Mouse (Mus musculus): ENCODE data around the gene Mydgf. TPM values are rescaled to one million over a fixed set of nuclear protein-coding genes. Genes with fewer than 3 reads are reported as not detected.

Mydgf gene
- polyA plus RNA-seq, 1 experiment: 49.9 TPM

DNA sequence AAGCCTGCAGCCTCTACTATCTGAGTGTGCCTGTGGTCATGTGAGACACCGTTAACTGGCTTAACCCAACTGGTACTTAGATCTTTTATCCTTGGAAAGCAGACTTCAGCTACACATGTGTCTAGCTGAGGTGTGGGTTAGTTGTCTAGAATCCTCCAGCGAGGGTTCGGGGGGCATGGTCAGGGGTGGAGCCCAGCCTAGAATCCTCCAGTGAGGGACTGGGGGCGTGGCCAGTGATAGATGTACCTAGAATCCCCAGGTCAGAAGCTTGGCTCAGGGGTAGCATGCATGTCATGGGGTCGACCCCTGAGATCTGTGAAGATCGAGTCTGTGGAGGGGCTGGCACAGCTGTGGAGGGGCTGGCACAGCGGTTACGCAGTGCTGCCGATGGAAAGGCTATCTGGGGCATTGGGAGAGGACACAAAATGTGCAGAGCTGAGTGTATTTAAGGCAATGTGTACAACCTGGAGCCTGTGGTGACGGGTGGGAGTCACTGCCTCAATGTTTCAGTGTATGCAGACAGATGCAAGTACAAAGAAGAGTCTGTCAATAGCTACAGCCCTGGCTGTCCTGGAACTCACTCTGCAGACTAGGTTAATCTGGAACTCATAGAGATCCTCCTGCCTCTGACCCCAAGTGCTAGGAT is 10.2 kb downstream of the Mydgf start:
- no peak overlapping the region for H3K4me3 ChIP-seq (ENCODE audit: control insufficient read depth, low read depth, low read length)
- peaks cover 2% of the 10 kb centered on the region; the same call in 1 of the 2 replicates for H3K4me1 ChIP-seq (ENCODE audit: control insufficient read depth, insufficient read depth, low read length)
- no peak overlapping the region for H3K27ac ChIP-seq (ENCODE audit: control insufficient read depth, insufficient read depth, low read depth, low read length)
- TF ChIP-seq POLR2A (IDR thresholded peaks at IDR 0.05; ENCODE audit: control insufficient read depth, low read depth, low read length): no peak
- no peak for TF ChIP-seq CTCF (IDR thresholded peaks at IDR 0.05; ENCODE audit: control insufficient read depth, insufficient read depth, insufficient replicate concordance, low read depth, low read length)
- peaks cover 2% of the 10 kb centered on the region; the same call in 1 of the 2 replicates for H3K36me3 ChIP-seq (ENCODE audit: control insufficient read depth, insufficient read depth, low read length)
- H3K27me3 ChIP-seq (ENCODE audit: control insufficient read depth, insufficient read depth, low read length): no peaks in the 10 kb centered on the region

DNA sequence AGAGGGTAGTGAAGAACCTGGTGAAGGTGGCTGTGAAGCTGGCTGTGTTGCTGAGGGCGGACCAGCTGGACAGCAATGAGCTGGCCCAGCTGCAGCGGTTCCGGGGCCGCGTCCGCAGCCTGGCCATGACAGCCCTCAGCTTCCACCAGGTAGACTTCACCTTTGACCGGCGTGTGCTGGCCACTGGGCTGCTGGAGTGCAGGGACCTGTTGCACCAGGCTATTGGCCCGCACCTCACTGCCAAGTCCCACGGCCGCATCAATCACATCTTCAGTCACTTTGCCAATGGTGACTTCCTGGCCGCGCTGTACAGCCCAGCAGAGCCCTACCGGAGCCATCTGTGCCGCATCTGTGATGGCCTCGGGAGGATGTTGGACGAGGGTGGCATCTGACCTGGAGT is 11.8 kb downstream of the Mydgf start:
- Histone ChIP-seq H3K27ac (ENCODE audit: control insufficient read depth, insufficient read depth, low read depth, low read length) (no peak overlapping the region), H3K4me3 (ENCODE audit: control insufficient read depth, low read depth, low read length) (no peak overlapping the region), H3K36me3 (ENCODE audit: control insufficient read depth, insufficient read depth, low read length) (no peaks in the 10 kb centered on the region), H3K4me1 (ENCODE audit: control insufficient read depth, insufficient read depth, low read length) (peaks cover 2% of the 10 kb centered on the region; the same call in 1 of the 2 replicates), H3K27me3 (ENCODE audit: control insufficient read depth, insufficient read depth, low read length) (no peaks in the 10 kb centered on the region)
- TF ChIP-seq POLR2A (IDR thresholded peaks at IDR 0.05; ENCODE audit: control insufficient read depth, low read depth, low read length) (no peak), CTCF (IDR thresholded peaks at IDR 0.05; ENCODE audit: control insufficient read depth, insufficient read depth, insufficient replicate concordance, low read depth, low read length) (no peak)

DNA sequence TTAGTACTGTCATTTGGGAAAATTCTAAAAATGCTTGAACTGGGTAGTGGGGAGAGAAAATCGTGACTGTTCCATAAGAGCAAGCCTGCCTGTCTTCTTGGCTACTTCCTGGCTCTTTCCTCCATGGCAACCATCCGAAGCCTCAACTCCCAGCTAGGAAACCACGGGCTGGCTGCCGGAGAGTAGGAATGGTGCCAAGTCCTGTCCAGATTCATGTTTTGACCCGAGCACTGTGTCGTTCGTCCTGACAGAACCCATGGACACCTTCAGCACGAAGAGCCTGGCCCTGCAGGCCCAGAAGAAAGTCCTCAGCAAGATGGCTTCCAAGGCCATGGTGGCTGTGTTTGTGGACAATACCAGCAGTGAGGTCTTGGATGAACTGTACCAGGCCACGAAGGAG is 12.3 kb downstream of the Mydgf start:
- Histone ChIP-seq H3K36me3 (ENCODE audit: control insufficient read depth, insufficient read depth, low read length) (no peaks in the 10 kb centered on the region), H3K4me3 (ENCODE audit: control insufficient read depth, low read depth, low read length) (no peak overlapping the region), H3K27ac (ENCODE audit: control insufficient read depth, insufficient read depth, low read depth, low read length) (no peak overlapping the region), H3K27me3 (ENCODE audit: control insufficient read depth, insufficient read depth, low read length) (no peaks in the 10 kb centered on the region), H3K4me1 (ENCODE audit: control insufficient read depth, insufficient read depth, low read length) (peaks cover 2% of the 10 kb centered on the region; the same call in 1 of the 2 replicates)
- TF ChIP-seq CTCF (IDR thresholded peaks at IDR 0.05; ENCODE audit: control insufficient read depth, insufficient read depth, insufficient replicate concordance, low read depth, low read length) (no peak), POLR2A (IDR thresholded peaks at IDR 0.05; ENCODE audit: control insufficient read depth, low read depth, low read length) (no peak)

DNA sequence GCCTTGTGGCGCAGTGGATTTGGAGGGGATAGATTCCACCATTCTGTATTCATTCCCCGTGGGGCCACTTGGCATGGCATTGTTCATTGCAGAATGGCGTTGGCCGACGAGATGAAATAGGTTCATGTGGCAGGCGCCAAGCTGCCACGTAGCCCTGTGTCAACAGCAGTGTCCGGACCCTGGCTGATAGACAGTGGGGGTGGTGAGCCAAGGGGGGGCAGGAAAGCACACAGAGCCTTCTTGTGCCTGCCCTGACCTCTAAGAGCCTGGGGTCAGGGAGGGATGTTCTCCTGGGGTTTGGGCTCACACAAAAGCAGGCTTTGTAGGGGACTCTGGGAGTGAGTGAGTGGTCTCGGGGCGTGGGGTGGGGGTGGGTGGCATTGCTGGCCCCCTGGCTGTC is 13.1 kb downstream of the Mydgf start:
- H3K4me1 ChIP-seq (ENCODE audit: control insufficient read depth, insufficient read depth, low read length): peaks cover 2% of the 10 kb centered on the region; the same call in 1 of the 2 replicates
- no peaks in the 10 kb centered on the region for H3K27me3 ChIP-seq (ENCODE audit: control insufficient read depth, insufficient read depth, low read length)
- H3K36me3 ChIP-seq (ENCODE audit: control insufficient read depth, insufficient read depth, low read length): no peaks in the 10 kb centered on the region
- TF ChIP-seq POLR2A (IDR thresholded peaks at IDR 0.05; ENCODE audit: control insufficient read depth, low read depth, low read length): no peak
- H3K4me3 ChIP-seq (ENCODE audit: control insufficient read depth, low read depth, low read length): no peak overlapping the region
- H3K27ac ChIP-seq (ENCODE audit: control insufficient read depth, insufficient read depth, low read depth, low read length): no peak overlapping the region

DNA sequence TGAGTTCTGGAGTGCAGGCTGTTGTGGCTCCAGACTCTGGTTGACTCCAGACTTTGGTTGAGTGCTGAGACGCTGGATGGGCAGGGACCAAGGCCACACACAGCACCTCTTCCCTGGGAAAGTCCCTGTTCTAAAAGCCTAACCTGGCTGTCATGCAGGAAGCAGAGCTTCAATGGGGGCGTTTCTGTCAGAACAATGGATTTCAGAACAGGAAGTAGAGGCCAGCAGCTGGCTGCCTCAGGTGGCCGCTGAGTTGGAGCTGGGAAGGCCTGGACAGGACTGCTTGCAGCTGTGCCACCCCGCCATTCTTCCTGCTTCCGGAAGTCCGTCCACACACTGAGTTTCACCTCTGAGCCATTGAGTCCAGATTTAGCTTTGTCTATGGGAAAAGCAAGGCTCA is 13.9 kb downstream of the Mydgf start:
- H3K36me3 ChIP-seq (ENCODE audit: control insufficient read depth, insufficient read depth, low read length): no peaks in the 10 kb centered on the region
- TF ChIP-seq CTCF (IDR thresholded peaks at IDR 0.05; ENCODE audit: control insufficient read depth, insufficient read depth, insufficient replicate concordance, low read depth, low read length) (no peak), POLR2A (IDR thresholded peaks at IDR 0.05; ENCODE audit: control insufficient read depth, low read depth, low read length) (no peak)
- H3K4me3 ChIP-seq (ENCODE audit: control insufficient read depth, low read depth, low read length): no peak overlapping the region
- no peak overlapping the region for H3K27ac ChIP-seq (ENCODE audit: control insufficient read depth, insufficient read depth, low read depth, low read length)
- H3K4me1 ChIP-seq (ENCODE audit: control insufficient read depth, insufficient read depth, low read length): peaks cover 2% of the 10 kb centered on the region; the same call in 1 of the 2 replicates
- H3K27me3 ChIP-seq (ENCODE audit: control insufficient read depth, insufficient read depth, low read length): no peaks in the 10 kb centered on the region

DNA sequence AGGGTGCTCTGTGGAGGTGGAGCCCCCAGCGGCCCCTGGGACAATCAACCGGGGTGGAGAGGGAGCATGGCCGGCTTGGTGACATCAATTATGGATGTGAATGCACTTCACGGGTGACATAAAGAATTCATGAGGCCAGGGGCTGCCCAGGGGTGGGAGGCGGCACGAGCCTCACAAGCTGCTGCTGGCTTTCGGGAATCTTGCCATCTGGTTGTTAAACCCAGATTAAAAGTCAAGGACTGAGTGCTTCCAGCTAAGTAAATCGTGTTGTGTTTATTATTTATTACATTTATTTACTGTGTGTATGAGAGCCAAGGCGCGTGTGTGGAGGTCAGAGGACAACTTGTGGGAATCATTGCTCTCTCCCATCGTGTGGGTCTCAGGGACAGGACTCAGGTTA is 18.0 kb downstream of the Mydgf start:
- TF ChIP-seq CTCF (IDR thresholded peaks at IDR 0.05; ENCODE audit: control insufficient read depth, insufficient read depth, insufficient replicate concordance, low read depth, low read length): no peak
- no peak for TF ChIP-seq POLR2A (IDR thresholded peaks at IDR 0.05; ENCODE audit: control insufficient read depth, low read depth, low read length)
- no peaks in the 10 kb centered on the region for H3K27me3 ChIP-seq (ENCODE audit: control insufficient read depth, insufficient read depth, low read length)
- no peak overlapping the region for H3K4me3 ChIP-seq (ENCODE audit: control insufficient read depth, low read depth, low read length)
- H3K36me3 ChIP-seq (ENCODE audit: control insufficient read depth, insufficient read depth, low read length): no peaks in the 10 kb centered on the region
- H3K4me1 ChIP-seq (ENCODE audit: control insufficient read depth, insufficient read depth, low read length): peaks cover 11% of the 10 kb centered on the region
- no peak overlapping the region for H3K27ac ChIP-seq (ENCODE audit: control insufficient read depth, insufficient read depth, low read depth, low read length)

DNA sequence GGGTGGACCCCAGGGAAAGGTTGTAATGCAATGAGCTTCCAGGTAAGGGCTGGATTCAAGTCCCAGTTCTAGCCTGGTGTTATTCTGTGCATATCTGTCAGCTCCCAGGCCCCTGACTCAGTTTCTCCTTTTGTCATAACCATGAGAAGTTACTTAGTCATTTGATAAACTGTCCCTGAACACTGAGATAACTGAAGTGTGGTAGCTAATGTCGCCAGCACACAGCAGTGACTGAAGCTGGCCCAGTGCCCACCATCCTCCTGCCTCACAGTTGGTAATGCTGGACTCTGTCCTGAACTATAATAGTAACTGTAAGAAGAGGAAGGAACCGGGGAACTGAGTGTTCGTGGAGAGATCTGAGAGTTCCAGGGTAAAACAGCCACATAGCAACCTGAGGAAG is 19.2 kb downstream of the Mydgf start:
- Histone ChIP-seq H3K36me3 (ENCODE audit: control insufficient read depth, insufficient read depth, low read length) (no peaks in the 10 kb centered on the region), H3K4me3 (ENCODE audit: control insufficient read depth, low read depth, low read length) (no peak overlapping the region), H3K27me3 (ENCODE audit: control insufficient read depth, insufficient read depth, low read length) (no peaks in the 10 kb centered on the region), H3K4me1 (ENCODE audit: control insufficient read depth, insufficient read depth, low read length) (peaks cover 11% of the 10 kb centered on the region), H3K27ac (ENCODE audit: control insufficient read depth, insufficient read depth, low read depth, low read length) (no peak overlapping the region)
- no peak for TF ChIP-seq POLR2A (IDR thresholded peaks at IDR 0.05; ENCODE audit: control insufficient read depth, low read depth, low read length)
- no peak for TF ChIP-seq CTCF (IDR thresholded peaks at IDR 0.05; ENCODE audit: control insufficient read depth, insufficient read depth, insufficient replicate concordance, low read depth, low read length)
